ENCODE assay signal across 9 mouse cellular contexts in the genomic region with DNA sequence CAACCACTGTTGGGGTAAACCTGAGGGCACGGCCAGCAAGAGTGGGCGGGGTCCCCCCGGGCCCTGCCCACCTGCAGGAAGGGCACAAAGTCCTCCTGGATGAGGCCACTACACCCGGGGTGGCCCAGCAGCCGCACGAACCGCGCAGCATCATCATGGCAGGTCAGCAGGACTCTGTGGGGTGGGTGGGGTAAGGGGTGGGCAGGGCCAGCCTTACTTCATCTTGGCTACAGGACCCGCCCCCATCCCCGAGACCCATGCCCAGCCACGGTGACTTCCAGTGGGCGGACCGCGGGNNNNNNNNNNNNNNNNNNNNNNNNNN. TPM values are rescaled to one million over a fixed set of nuclear protein-coding genes. Genes with fewer than 3 reads are reported as not detected.
DNase-seq lines count a peak whose midpoint lies in the region; ATAC-seq and TF ChIP-seq lines count a peak whose summit lies in the region.
"Had no signal": no experiment of that assay in that cellular context is flagged by ENCODE, and none has a peak within 500 bp of the region (broad histone marks: within the 10 kb centered on the region; RNA-seq: fewer than 3 reads in every experiment).

No protein-coding gene starts in this region.

- no peak overlapping the region for H3K27ac ChIP-seq in lung, postnatal 0 days (ENCODE audit: low read length)
- peak overlapping the region; percentile 32 for H3K27ac ChIP-seq in midbrain, postnatal 0 days (ENCODE audit: low read depth, low read length)
- H3K27ac ChIP-seq: limb, embryonic 15.5 days had no signal

- peaks cover 14% of the 10 kb centered on the region for H3K9me3 ChIP-seq in lung, postnatal 0 days (ENCODE audit: low read length)
- H3K9me3 ChIP-seq in midbrain, postnatal 0 days (ENCODE audit: low read length): peaks cover 9% of the 10 kb centered on the region; the same call in 1 of the 2 replicates

- no peak overlapping the region for H3K9ac ChIP-seq in lung, postnatal 0 days (replicated peaks; ENCODE audit: low read depth)
- H3K9ac ChIP-seq in midbrain, postnatal 0 days (replicated peaks; ENCODE audit: low read length, poor library complexity, severe bottlenecking): no peak overlapping the region
- H3K9ac ChIP-seq: limb, embryonic 15.5 days had no signal

- WGBS in lung, postnatal 0 days: 76% methylated on average over 14 of the region's 14 CpGs
- WGBS in midbrain, postnatal 0 days: 79% methylated on average over 12 of the region's 14 CpGs

- TF ChIP-seq EP300 in lung, postnatal 0 days (IDR thresholded peaks at IDR 0.05): no peak

- ATAC-seq in lung, postnatal 0 days: no peak; the same call in 1 of the 2 replicates
- peak; percentile 60; the same call in 1 of the 2 replicates for ATAC-seq in midbrain, postnatal 0 days (ENCODE audit: low FRiP score)
- ATAC-seq in erythroid progenitor cell, adult 5-6 weeks (replicated peaks; ENCODE audit: low FRiP score, poor library complexity, severe bottlenecking): no peak

- H3K27me3 ChIP-seq in lung, postnatal 0 days (replicated peaks; ENCODE audit: insufficient read depth, low read length): no peaks in the 10 kb centered on the region
- no peaks in the 10 kb centered on the region for H3K27me3 ChIP-seq in midbrain, postnatal 0 days (ENCODE audit: insufficient read depth, low read length)
- H3K27me3 ChIP-seq: limb, embryonic 15.5 days had no signal

- peaks cover 19% of the 10 kb centered on the region for H3K36me3 ChIP-seq in lung, postnatal 0 days (ENCODE audit: insufficient read depth, low read length)
- H3K36me3 ChIP-seq in midbrain, postnatal 0 days (ENCODE audit: insufficient read depth, low read length): peaks cover 23% of the 10 kb centered on the region

- no peaks in the 10 kb centered on the region for H3K4me1 ChIP-seq in lung, postnatal 0 days (ENCODE audit: insufficient read depth, low read depth, low read length)
- H3K4me1 ChIP-seq in midbrain, postnatal 0 days (ENCODE audit: insufficient read depth, low read length): no peaks in the 10 kb centered on the region
- H3K4me1 ChIP-seq: limb, embryonic 15.5 days had no signal

- DNase-seq in embryo, embryonic 9.5 days (ENCODE audit: extremely low spot score): peak; percentile 11
- no peak for DNase-seq in embryo, embryonic 11 days
- DNase-seq in lung, postnatal 0 days (ENCODE audit: low spot score): peak; percentile 43
- no peak for DNase-seq in lung, postnatal 14 days
- DNase-seq in induced T-regulatory cell, adult 2 months (ENCODE audit: low read depth): peak; percentile 33
- DNase-seq in midbrain, postnatal 0 days (ENCODE audit: low spot score): no peak
- DNase-seq in spleen, postnatal 14 days (ENCODE audit: low spot score in 2 of 2): no peak

- no peak for TF ChIP-seq CTCF in lung, postnatal 0 days (IDR thresholded peaks at IDR 0.05)
- TF ChIP-seq CTCF in midbrain, postnatal 0 days (IDR thresholded peaks at IDR 0.05): no peak

- no peak overlapping the region for H3K4me3 ChIP-seq in lung, postnatal 0 days (ENCODE audit: low read depth, low read length)
- no peak overlapping the region for H3K4me3 ChIP-seq in midbrain, postnatal 0 days (ENCODE audit: low read depth, low read length)
- H3K4me3 ChIP-seq: limb, embryonic 15.5 days had no signal

- no peak overlapping the region for H3K4me2 ChIP-seq in lung, postnatal 0 days (replicated peaks; ENCODE audit: low read depth, low read length)
- H3K4me2 ChIP-seq in midbrain, postnatal 0 days (ENCODE audit: low read depth, low read length, poor library complexity, severe bottlenecking): 0 out of 2 replicates have a peak overlapping the region, but pooled peaks have one; percentile 18
- H3K4me2 ChIP-seq: limb, embryonic 15.5 days had no signal

RNA-seq across cellular contexts. Expression of a gene that starts 36.0 kb away (rescaled TPM):
- polyA plus RNA-seq in lung, postnatal 0 days (2015; fragmentation: Nextera tagmentation; extraction: Ambion mirVana): 118 and 125 TPM in 2 replicates
- 114 and 134 TPM in 2 replicates for total RNA-seq in midbrain, postnatal 0 days (2014; rRNA removed)
- 151 and 168 TPM in 2 replicates for polyA plus RNA-seq in midbrain, postnatal 0 days (2015; fragmentation: Nextera tagmentation; extraction: Ambion mirVana)
- total RNA-seq in erythroid progenitor cell, adult 5-6 weeks (2015; ENCODE audit: low replicate concordance): 5.4 and 5.9 TPM in 2 replicates
- 9.6 TPM in 1 of 2 replicates, not detected in the other for total RNA-seq in erythroid progenitor cell, adult 5-6 weeks (2017; ENCODE audit: low replicate concordance)

RNA-seq across cellular contexts. Expression of a gene that starts 52.9 kb away (rescaled TPM):
- not detected in 2 replicates for polyA plus RNA-seq in lung, postnatal 0 days (2015; fragmentation: Nextera tagmentation; extraction: Ambion mirVana)
- not detected in 2 replicates for total RNA-seq in midbrain, postnatal 0 days (2014; rRNA removed)
- not detected in 2 replicates for polyA plus RNA-seq in midbrain, postnatal 0 days (2015; fragmentation: Nextera tagmentation; extraction: Ambion mirVana)
- total RNA-seq in erythroid progenitor cell, adult 5-6 weeks (2015; ENCODE audit: low replicate concordance): not detected in 2 replicates
- not detected in 2 replicates for total RNA-seq in erythroid progenitor cell, adult 5-6 weeks (2017; ENCODE audit: low replicate concordance)
- polyA plus RNA-seq: limb, embryonic 15.5 days had no signal

Comparison
In these comparisons a context has a peak if more than half of its experiments do, and no peak if none do; other contexts are left out.
1. DNase-seq: peak in embryo, embryonic 9.5 days (single experiment), lung, postnatal 0 days (single experiment) and induced T-regulatory cell, adult 2 months (single experiment); none in embryo, embryonic 11 days (single experiment), lung, postnatal 14 days (single experiment), midbrain, postnatal 0 days (single experiment) and spleen, postnatal 14 days (0 of 2).
2. RNA of a gene that starts 36.0 kb away (total RNA-seq): 114 to 134 TPM in midbrain, postnatal 0 days; 5.4 to 9.6 TPM in erythroid progenitor cell, adult 5-6 weeks; every median in the first group is over 10 times any median in the second.